Mouse (Mus musculus) B cell, adult 2 months (primary cell): ENCODE results near the gene Dock4.

Source experiments
- DNase-seq, 2 experiments: peaks; one replicate each; pipeline ENCODE4 v3.0.0; 2022

Gene Dock4

GRCm38 (mm10) chr12:40445648-40446449, at the start of gene Dock4, which contains the start of gene Zfp277:
Gene Dock4, plus strand, starts transcription at chr12:40445952.
Gene Zfp277, minus strand, starts transcription at chr12:40445902.
- peak; percentile 99 for DNase-seq

DNA sequence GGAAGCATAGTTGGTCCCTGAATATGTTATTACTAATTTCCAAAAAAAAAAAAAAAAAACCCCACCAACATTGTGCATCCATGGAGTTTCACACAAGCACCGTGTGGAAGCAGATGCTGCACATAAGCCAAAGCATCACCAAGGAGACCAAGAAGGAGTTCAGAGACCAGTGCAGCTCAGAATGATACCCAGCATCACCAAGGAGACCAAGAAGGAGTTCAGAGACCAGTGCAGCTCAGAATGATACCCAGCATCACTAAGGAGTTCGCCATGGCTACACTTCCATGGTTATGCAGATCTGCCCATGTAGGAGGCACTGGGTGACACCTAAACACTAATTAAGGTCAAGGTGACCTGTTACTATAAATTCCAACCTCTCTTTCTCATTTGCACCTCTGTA, 46.8 kb upstream of the Dock4 start:
- no peak for DNase-seq

- no peak for DNase-seq
Measured at GRCm38 (mm10) chr12:40399386-40399785, 46.4 kb upstream of the Dock4 start.

GRCm38 (mm10) chr12:40399812-40400211, 45.9 kb upstream of the Dock4 start:
- DNase-seq = no peak

GRCm38 (mm10) chr12:40414682-40415311, 31.0 kb upstream of the Dock4 start:
- DNase-seq = no peak

DNA sequence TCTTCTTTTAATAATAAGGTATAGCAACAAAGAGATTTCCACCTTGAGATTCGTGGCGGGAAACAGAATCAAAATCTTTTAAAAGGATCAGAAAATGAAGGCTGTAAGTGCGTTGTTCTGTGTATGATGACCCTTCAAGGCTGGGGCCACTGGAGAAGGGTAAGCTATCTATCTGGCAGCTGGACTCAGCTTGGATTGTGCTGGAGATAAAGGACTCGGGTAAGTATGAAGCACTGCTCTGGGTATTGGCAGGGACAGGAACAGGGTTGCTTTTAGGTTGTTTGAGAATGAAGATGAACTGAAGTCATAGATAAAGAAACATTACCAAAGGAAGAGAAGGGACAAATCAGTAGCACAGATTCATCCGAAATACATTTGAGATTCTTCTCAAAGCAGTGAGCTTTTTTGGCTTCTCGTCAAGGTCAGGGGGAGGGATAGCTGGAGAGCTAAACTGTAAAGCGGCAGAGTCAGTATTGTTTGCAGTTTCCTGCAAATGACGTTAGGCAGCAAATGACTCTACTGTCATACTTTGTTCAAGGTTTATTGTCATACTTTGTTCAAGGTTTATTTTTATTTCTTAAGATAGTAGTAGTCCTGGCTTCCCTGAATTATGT, 30.3 kb upstream of the Dock4 start:
- DNase-seq = no peak

DNA sequence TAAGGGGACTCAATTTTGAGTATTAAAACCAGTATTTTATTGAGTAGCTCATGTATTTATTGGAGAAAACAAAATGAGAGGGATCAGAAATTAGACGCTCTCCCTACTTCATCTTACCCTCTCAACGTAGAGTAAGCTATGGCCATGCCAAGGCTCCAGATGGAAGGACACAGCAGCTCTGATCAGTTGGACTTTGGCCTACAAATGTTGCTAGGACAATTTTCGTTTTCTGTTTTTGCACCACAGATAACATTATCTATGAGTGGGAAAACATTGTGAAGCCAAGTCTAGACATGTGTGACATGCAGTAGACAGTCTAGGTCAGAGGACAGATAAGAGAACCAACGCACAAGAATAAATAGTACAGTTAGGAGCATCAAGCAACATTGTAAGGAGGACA, 28.5 kb upstream of the Dock4 start:
- no peak for DNase-seq

GRCm38 (mm10) chr12:40424991-40425390, 20.8 kb upstream of the Dock4 start:
- DNase-seq = no peak

DNA sequence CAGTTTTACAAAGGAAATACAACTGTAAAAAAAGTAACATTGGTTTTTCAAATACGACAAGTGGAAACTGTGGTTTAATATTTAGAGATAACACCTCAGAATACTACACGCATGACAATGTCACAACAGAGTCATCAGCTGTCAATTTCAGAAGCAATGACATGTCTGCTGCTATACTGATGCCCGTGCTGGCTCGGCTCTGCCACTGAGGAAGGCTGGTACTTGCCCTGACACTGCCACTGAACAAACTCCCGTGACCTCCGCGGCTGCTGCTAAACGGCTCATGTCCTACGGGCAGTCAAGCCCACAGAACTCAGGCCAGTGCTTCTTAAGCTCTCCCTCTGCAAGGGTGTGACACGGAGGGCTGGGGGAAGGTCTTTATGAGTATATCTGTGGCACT, 18.1 kb upstream of the Dock4 start:
- DNase-seq = no peak

DNA sequence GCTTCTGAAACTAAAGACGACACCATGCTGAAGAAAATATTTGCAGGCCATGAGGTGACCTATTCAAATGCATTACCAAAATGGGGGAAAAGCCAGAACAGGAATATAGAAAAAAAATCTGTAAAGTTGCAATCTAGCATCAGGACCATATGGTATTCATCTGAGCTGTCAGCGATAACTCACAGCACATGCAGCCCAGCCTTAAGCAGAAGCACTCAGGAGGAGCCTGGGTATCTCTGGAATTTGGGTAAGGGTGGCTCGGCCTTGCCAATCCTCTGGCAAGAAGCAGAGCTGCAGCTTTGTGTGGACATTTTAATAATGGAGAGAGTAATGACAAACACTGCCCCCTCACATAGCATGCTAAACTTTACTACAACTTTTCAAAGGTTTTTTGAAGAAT, 15.8 kb upstream of the Dock4 start:
- DNase-seq = no peak

- DNase-seq = no peak
Measured at GRCm38 (mm10) chr12:40431075-40431474, 14.7 kb upstream of the Dock4 start.

- DNase-seq = no peak
Measured at GRCm38 (mm10) chr12:40434101-40434500, 11.7 kb upstream of the Dock4 start.

- DNase-seq = no peak
Measured at GRCm38 (mm10) chr12:40438049-40438448, 7.7 kb upstream of the Dock4 start.

DNA sequence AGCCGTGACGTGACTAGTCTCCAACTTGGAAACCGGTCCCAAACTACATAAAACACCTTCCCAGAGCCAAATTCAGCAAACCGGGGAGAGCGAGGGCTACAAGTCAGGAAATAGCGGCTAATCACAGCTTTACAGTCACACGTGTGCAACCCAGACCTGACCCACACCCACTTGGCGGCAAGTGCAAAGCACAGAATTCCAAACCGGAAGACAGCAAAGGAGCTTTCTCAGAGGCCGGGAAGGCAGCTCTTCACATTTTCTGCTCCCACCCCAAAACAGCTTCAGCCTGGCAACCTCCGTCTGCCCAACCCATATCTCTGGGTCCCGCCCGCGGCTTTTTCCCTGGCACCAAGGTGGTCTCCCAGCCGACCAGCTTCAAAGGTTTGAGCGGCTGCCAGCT, 546 bp upstream of the Dock4 start:
- no peak for DNase-seq

GRCm38 (mm10) chr12:40446450-40447381, 964 bp downstream of the Dock4 start:
- DNase-seq = peak; percentile 40 to 48

GRCm38 (mm10) chr12:40447561-40448355, 2.0 kb downstream of the Dock4 start:
- DNase-seq = peak in 1 of 2 experiments; percentile 10

DNA sequence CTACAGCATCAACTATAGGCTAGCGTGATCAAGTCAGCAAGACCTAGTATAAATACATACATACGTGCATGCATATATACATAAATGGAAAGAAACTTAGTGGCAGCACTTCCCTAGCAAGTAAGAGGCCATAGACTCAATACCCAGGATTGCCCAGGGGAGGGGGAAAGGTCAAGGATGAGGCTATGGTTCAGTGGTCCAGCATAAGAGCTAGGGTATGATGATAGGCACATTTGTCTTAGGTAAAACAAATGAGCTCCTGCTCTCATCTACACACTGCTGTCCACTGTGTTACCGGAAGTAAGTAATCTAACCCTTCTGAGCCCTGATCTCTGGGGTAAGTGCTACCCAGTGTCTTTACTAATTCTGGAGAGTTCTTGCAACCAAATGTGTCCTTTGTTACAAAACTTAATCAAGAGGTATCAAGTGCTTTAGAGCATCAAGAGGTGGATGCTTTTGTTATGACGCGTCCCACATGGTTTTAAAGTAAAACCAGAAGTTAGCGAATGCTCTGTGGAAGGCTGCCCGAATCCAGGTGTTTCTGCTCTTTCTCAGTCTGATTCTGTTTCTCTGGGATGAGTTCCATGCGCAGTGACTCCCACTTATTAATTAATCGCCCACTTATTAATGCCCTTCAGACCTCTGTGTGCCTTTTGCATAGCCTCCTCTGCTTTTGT, 3.5 kb downstream of the Dock4 start:
- no peak for DNase-seq

- no peak for DNase-seq
Measured at GRCm38 (mm10) chr12:40456517-40456916, 10.8 kb downstream of the Dock4 start.

- no peak for DNase-seq
Measured at GRCm38 (mm10) chr12:40458977-40459376, 13.2 kb downstream of the Dock4 start.

GRCm38 (mm10) chr12:40459673-40460265, 14.0 kb downstream of the Dock4 start:
- no peak for DNase-seq

GRCm38 (mm10) chr12:40462693-40463235, 17.0 kb downstream of the Dock4 start:
- no peak for DNase-seq
